In genomic region chr2:32381141-32381774, GRCm38 (mm10) we compare ENCODE assay signal across 8 mouse cellular contexts. TPM values are rescaled to one million over a fixed set of nuclear protein-coding genes. Genes with fewer than 3 reads are reported as not detected.
A peak's percentile ranks its signal among the peaks of the same experiment; 100 is the strongest.
DNase-seq lines count a peak whose midpoint lies in the region; ATAC-seq and TF ChIP-seq lines count a peak whose summit lies in the region.

No protein-coding gene starts in this region.

- H3K79me2 ChIP-seq in heart, adult 2 months (replicated peaks; ENCODE audit: control insufficient read depth, insufficient read depth, low read length), result no peaks in the 10 kb centered on the region

- intact Hi-C loops in heart, adult 2 months (cut with DNase I), result loop anchor here (1.0 to 2.0 kb wide), 2 partner anchors 14 to 18 kb away; partner anchors contain the start of gene Ptges2
- intact Hi-C loops in gastrocnemius, postnatal 36 days (cut with DNase I), result no loop called here

- H3K9ac ChIP-seq in heart, adult 2 months (ENCODE audit: low read depth, low read length), result peak overlapping the region; percentile 82
- peak overlapping the region; percentile 78 for H3K9ac ChIP-seq in hindbrain, embryonic 13.5 days

- H3K4me3 ChIP-seq in heart, adult 2 months, result peak overlapping the region; percentile 93
- H3K4me3 ChIP-seq in hindbrain, embryonic 13.5 days, result peak overlapping the region; percentile 66

- DNase-seq in heart, adult 2 months, result no peak
- no peak for DNase-seq in heart, adult 11 months
- DNase-seq in urinary bladder, postnatal 14 days (ENCODE audit: low spot score), result peak; percentile 33
- no peak for DNase-seq in urinary bladder, postnatal 25 days (ENCODE audit: low spot score)
- DNase-seq in lung, postnatal 10 days, result peak; percentile 57
- DNase-seq in thymus, postnatal 0 days (ENCODE audit: low spot score), result peak; percentile 66
- no peak for DNase-seq in gastrocnemius, postnatal 36 days

- no peaks in the 10 kb centered on the region for H3K9me3 ChIP-seq in hindbrain, embryonic 13.5 days

- no peak for TF ChIP-seq POLR2A in heart, adult 2 months (IDR thresholded peaks at IDR 0.05; ENCODE audit: insufficient read depth, low read depth, low read length)

- ATAC-seq in hindbrain, embryonic 13.5 days (ENCODE audit: low FRiP score), result peak; percentile 54

- TF ChIP-seq CTCF in heart, adult 2 months (IDR thresholded peaks at IDR 0.05), result no peak

- H3K27ac ChIP-seq in heart, adult 2 months, result peak overlapping the region; percentile 62
- peak overlapping the region; percentile 70 for H3K27ac ChIP-seq in hindbrain, embryonic 13.5 days

- peak overlapping the region; percentile 89 for H3K4me2 ChIP-seq in hindbrain, embryonic 13.5 days

- under 1% methylated on average over 27 of the region's 27 CpGs for WGBS in heart, adult 2 months
- WGBS in hindbrain, embryonic 13.5 days, result under 1% methylated on average over 27 of the region's 27 CpGs

- no peaks in the 10 kb centered on the region for H3K27me3 ChIP-seq in heart, adult 2 months (ENCODE audit: control insufficient read depth, insufficient read depth, low read length)
- peaks cover 25% of the 10 kb centered on the region for H3K27me3 ChIP-seq in hindbrain, embryonic 13.5 days

- peaks cover 3% of the 10 kb centered on the region for H3K4me1 ChIP-seq in heart, adult 2 months (ENCODE audit: control insufficient read depth, insufficient read depth, low read length)
- peaks cover 23% of the 10 kb centered on the region for H3K4me1 ChIP-seq in hindbrain, embryonic 13.5 days (replicated peaks)

- H3K36me3 ChIP-seq in heart, adult 2 months (ENCODE audit: control insufficient read depth, insufficient read depth, low read length), result no peaks in the 10 kb centered on the region
- peaks cover 39% of the 10 kb centered on the region for H3K36me3 ChIP-seq in hindbrain, embryonic 13.5 days

- 0 out of 2 replicates have a peak, but pooled peaks have one; percentile 5 for TF ChIP-seq EP300 in heart, adult 2 months (IDR thresholded peaks at IDR 0.05; ENCODE audit: insufficient read depth, low read depth, low read length)

RNA-seq across cellular contexts. Expression of gene 1110008P14Rik, which starts 0.5 kb away (rescaled TPM):
- 10 to 100 TPM; 39.6 to 44.8 TPM for total RNA-seq in heart, adult 2 months (2021)
- 129 and 132 TPM in 2 replicates for polyA plus RNA-seq in heart, adult 2 months (2012; rRNA removed)
- 103 and 108 TPM in 2 replicates for polyA plus RNA-seq in hindbrain, embryonic 13.5 days (2015; fragmentation: Nextera tagmentation; extraction: Ambion mirVana)
- 66.9 and 77.3 TPM in 2 replicates for polyA plus RNA-seq in thymus, postnatal 0 days (2015; fragmentation: Nextera tagmentation; extraction: Ambion mirVana)
- 10 to 100 TPM; 36.4 to 44.0 TPM for total RNA-seq in gastrocnemius, postnatal 36 days (2021)

RNA-seq across cellular contexts. Expression of gene Lcn2, which starts 6.8 kb away (rescaled TPM):
- total RNA-seq in heart, adult 2 months (2021), result 1 to 10 TPM; 4.1 to 6.9 TPM
- 6.6 and 11.3 TPM in 2 replicates for polyA plus RNA-seq in heart, adult 2 months (2012; rRNA removed)
- 1.0 TPM in 1 of 2 replicates, not detected in the other for polyA plus RNA-seq in hindbrain, embryonic 13.5 days (2015; fragmentation: Nextera tagmentation; extraction: Ambion mirVana)
- polyA plus RNA-seq in thymus, postnatal 0 days (2015; fragmentation: Nextera tagmentation; extraction: Ambion mirVana), result 4.3 and 6.3 TPM in 2 replicates
- 1 to 10 TPM; 1.4 to 3.7 TPM for total RNA-seq in gastrocnemius, postnatal 36 days (2021)

RNA-seq across cellular contexts. Expression of gene Ptges2, which starts 14.4 kb away (rescaled TPM):
- total RNA-seq in heart, adult 2 months (2021), result 10 to 100 TPM; 58.6 to 68.2 TPM
- 68.8 and 98.5 TPM in 2 replicates for polyA plus RNA-seq in heart, adult 2 months (2012; rRNA removed)
- polyA plus RNA-seq in hindbrain, embryonic 13.5 days (2015; fragmentation: Nextera tagmentation; extraction: Ambion mirVana), result 41.2 and 41.3 TPM in 2 replicates
- polyA plus RNA-seq in thymus, postnatal 0 days (2015; fragmentation: Nextera tagmentation; extraction: Ambion mirVana), result 17.8 and 18.5 TPM in 2 replicates
- 10 to 100 TPM; 41.3 to 45.0 TPM for total RNA-seq in gastrocnemius, postnatal 36 days (2021)

RNA-seq across cellular contexts. Expression of gene Dnm1, which starts 28.1 kb away (rescaled TPM):
- total RNA-seq in heart, adult 2 months (2021), result 1 to 10 TPM; 4.0 to 5.5 TPM
- polyA plus RNA-seq in heart, adult 2 months (2012; rRNA removed), result 20.4 and 23.1 TPM in 2 replicates
- polyA plus RNA-seq in hindbrain, embryonic 13.5 days (2015; fragmentation: Nextera tagmentation; extraction: Ambion mirVana), result 42.7 and 44.3 TPM in 2 replicates
- polyA plus RNA-seq in thymus, postnatal 0 days (2015; fragmentation: Nextera tagmentation; extraction: Ambion mirVana), result 0.69 and 0.83 TPM in 2 replicates
- total RNA-seq in gastrocnemius, postnatal 36 days (2021), result 1 to 10 TPM; 4.8 to 5.3 TPM

RNA-seq across cellular contexts. Expression of gene Ciz1, which starts 29.1 kb away (rescaled TPM):
- total RNA-seq in heart, adult 2 months (2021), result 10 to 100 TPM; 26.7 to 29.5 TPM
- polyA plus RNA-seq in heart, adult 2 months (2012; rRNA removed), result 117 and 128 TPM in 2 replicates
- 52.4 and 53.7 TPM in 2 replicates for polyA plus RNA-seq in hindbrain, embryonic 13.5 days (2015; fragmentation: Nextera tagmentation; extraction: Ambion mirVana)
- 30.5 and 37.6 TPM in 2 replicates for polyA plus RNA-seq in thymus, postnatal 0 days (2015; fragmentation: Nextera tagmentation; extraction: Ambion mirVana)
- 10 to 100 TPM; 23.2 to 25.4 TPM for total RNA-seq in gastrocnemius, postnatal 36 days (2021)

Comparison
In these comparisons a context has a peak if more than half of its experiments do, and no peak if none do; other contexts are left out.
1. DNase-seq: peak in urinary bladder, postnatal 14 days (single experiment), lung, postnatal 10 days (single experiment) and thymus, postnatal 0 days (single experiment); none in heart, adult 2 months (0 of 2), heart, adult 11 months (single experiment), urinary bladder, postnatal 25 days (single experiment) and gastrocnemius, postnatal 36 days (0 of 2).